Mouse (Mus musculus): Measurements from ENCODE around the gene C77080. TPM values are rescaled to one million over a fixed set of nuclear protein-coding genes. Genes with fewer than 3 reads are reported as not detected.
A peak's percentile ranks its signal among the peaks of the same experiment; 100 is the strongest.

Gene C77080
- polyA plus RNA-seq, 1 experiment from 2014 or later, result 3.3 TPM

DNA sequence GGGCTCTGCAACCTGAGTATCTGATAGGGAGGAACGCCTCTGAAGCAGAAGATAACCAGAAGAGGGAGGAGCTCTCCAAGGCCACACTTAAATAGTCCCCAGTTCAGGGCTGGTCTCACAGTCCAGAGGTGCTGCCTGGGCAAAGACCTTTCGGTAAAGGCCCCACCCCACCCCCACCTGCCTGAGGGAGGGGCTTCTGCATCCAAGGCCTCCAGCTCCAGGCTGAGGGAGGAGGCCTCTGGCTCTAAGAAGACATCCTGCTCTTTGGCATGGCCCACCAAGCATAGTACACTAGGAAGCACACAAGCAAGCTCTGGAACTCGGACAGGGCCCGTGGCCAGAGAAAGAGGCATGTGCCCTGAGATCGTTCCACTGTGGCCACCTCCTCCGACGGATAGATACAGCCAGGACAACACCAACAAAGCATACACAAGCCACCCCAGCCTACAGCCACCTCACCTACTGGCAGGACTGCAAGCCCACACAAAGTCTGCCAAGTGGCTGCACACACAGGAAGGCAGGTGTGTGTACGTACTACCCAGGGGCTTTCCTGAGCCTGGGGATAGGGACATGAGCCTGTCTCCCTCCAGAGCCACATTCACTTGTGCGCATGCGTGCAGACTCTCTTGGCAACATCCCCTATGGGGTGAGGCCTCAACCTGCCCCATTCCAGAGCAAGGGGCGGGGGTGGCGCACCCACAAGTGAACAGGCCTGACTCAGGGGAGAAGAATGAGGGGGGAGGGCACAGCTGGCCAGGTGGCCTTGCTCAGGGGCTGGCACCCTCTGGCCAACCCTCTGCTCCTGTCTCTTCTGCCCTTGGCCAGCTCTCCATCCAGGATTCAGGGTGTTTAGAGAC lies 29.4 kb downstream of the C77080 start:
- Histone ChIP-seq H3K27ac (peak overlapping the region; percentile 66), H3K4me1 (peaks cover 61% of the 10 kb centered on the region), H3K27me3 (ENCODE audit: poor library complexity, severe bottlenecking) (peaks cover 30% of the 10 kb centered on the region), H3K9me3 (no peaks in the 10 kb centered on the region), H3K4me3 (no peak overlapping the region), H3K36me3 (replicated peaks) (peaks cover 7% of the 10 kb centered on the region)
- no peak for DNase-seq (ENCODE audit: extremely low spot score, low spot score)
- 63% methylated on average over 12 of the region's 12 CpGs for WGBS

DNA sequence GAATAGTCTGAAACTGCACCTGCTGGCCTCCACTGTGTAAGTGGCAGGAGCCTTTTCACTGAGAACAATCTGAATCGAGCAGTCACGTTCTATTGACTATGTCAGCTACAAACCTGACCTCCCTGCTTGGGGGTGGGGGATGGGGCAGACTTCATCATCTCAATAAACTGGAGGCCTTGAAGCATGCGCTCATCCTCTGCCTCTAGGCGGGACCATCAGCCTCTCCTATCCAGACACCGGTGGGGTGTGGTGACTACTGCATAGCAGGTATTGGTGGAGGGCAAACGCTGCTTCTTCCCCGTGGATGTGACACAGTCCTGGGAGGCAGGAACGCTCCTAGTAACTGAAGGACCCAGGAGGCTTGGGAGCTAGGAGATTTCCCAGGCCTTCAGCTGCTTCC lies 30.3 kb downstream of the C77080 start:
- Histone ChIP-seq H3K36me3 (replicated peaks) (peaks cover 7% of the 10 kb centered on the region), H3K4me1 (peaks cover 62% of the 10 kb centered on the region), H3K9me3 (no peaks in the 10 kb centered on the region), H3K27ac (no peak overlapping the region), H3K4me3 (no peak overlapping the region), H3K27me3 (ENCODE audit: poor library complexity, severe bottlenecking) (peaks cover 34% of the 10 kb centered on the region)
- 60% methylated on average over 8 of the region's 8 CpGs for WGBS
- no peak for DNase-seq (ENCODE audit: extremely low spot score, low spot score)

DNA sequence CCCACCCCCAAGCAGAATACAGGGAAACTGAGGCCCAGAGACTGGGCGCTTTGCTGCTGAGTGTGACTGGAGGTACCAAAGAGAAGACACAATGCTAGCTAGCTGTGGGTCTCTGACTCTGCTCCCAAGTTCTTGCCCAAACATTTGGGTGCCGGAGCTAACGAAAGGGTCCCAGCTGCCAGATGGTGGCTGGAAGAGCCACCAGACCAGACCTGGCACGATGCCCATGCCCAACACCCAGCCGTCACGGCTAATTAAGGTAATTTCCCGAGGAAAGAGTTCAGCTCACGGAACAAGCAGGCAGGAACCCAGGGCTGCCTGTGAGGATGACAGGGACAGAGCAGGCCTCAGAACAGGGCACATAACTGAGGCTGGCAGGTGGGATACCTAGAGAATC lies 33.2 kb downstream of the C77080 start:
- WGBS, result 46% methylated on average over 8 of the region's 8 CpGs
- H3K36me3 ChIP-seq (replicated peaks), result peaks cover 33% of the 10 kb centered on the region
- H3K27me3 ChIP-seq (ENCODE audit: poor library complexity, severe bottlenecking), result peaks cover 64% of the 10 kb centered on the region
- H3K4me3 ChIP-seq, result peak overlapping the region; percentile 41
- H3K9me3 ChIP-seq, result no peaks in the 10 kb centered on the region
- peak overlapping the region; percentile 78 for H3K27ac ChIP-seq
- peaks cover 72% of the 10 kb centered on the region for H3K4me1 ChIP-seq
- no peak for DNase-seq (ENCODE audit: extremely low spot score, low spot score)

DNA sequence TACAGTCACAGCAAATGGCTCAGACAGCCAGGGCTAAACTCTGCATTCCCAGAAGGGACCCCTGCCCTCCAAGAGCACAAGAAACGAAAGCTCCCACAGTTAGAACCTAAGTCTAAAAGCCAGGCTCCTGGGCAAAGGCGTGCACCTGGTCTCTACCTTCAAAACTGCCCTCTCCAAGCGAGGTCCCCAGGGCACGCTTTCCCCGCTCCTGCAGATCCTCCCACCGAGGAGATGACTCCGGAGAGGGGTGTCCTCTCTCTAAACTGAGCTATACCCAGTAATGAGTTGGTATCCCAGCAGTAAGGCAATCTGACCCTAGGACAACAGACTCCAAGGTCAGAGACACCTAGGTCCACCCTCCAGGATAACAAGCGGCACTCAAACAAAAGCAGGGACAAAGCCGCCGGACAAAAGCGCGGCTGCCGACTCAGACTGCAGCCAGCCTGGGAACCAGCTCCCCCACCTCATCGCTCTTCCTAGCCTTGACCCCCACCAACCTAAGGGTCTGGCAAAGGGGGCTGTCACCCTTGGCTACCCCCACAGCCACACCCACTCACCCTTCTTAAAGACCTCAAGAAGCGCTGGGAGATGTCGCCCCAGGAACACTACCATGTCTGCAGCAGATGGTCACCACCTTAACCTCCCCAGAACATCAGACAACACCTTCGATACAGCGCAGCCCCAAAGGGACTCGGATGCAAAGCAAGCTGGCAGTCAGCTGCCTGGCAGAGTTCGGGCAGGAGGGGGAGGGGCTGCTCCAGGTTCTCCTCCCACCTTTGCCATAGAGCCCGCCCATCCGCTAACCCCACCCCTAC lies 33.8 kb downstream of the C77080 start:
- Histone ChIP-seq H3K4me3 (peak overlapping the region; percentile 41), H3K27ac (peak overlapping the region; percentile 78), H3K36me3 (replicated peaks) (peaks cover 39% of the 10 kb centered on the region), H3K9me3 (no peaks in the 10 kb centered on the region), H3K27me3 (ENCODE audit: poor library complexity, severe bottlenecking) (peaks cover 70% of the 10 kb centered on the region), H3K4me1 (peaks cover 72% of the 10 kb centered on the region)
- 7% methylated on average over 22 of the region's 22 CpGs for WGBS
- DNase-seq (ENCODE audit: extremely low spot score, low spot score), result no peak

DNA sequence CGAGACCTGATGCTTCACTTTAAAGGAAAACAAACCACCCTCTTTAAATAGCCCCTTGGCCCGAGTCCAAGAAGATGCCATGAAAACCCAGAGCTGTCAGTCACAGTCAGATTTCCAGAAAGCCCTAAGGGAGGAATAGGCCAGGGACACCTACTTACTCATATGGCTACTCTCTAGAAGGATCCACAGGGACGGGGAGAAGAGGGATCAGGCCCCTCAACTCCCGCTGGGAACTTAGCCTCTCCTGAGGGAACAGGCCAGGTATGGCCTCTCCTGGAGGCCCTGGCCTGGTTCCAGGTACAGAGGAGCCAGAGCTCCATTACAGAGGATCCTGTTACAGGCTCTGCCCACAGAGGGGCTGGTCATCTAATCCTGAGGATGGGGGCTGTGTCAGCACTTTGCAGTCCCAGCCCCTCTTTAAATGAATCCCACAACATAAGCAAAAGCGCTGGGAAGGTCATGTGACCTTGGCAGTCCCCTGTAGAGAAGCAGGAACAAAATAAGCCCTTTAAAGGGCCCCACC lies 34.7 kb downstream of the C77080 start:
- H3K27me3 ChIP-seq (ENCODE audit: poor library complexity, severe bottlenecking), result peaks cover 78% of the 10 kb centered on the region
- no peak for DNase-seq (ENCODE audit: extremely low spot score, low spot score)
- WGBS, result 37% methylated on average over 5 of the region's 5 CpGs
- peak overlapping the region; percentile 41 for H3K4me3 ChIP-seq
- peaks cover 40% of the 10 kb centered on the region for H3K36me3 ChIP-seq (replicated peaks)
- H3K27ac ChIP-seq, result peak overlapping the region; percentile 78
- H3K4me1 ChIP-seq, result peaks cover 69% of the 10 kb centered on the region
- no peaks in the 10 kb centered on the region for H3K9me3 ChIP-seq

DNA sequence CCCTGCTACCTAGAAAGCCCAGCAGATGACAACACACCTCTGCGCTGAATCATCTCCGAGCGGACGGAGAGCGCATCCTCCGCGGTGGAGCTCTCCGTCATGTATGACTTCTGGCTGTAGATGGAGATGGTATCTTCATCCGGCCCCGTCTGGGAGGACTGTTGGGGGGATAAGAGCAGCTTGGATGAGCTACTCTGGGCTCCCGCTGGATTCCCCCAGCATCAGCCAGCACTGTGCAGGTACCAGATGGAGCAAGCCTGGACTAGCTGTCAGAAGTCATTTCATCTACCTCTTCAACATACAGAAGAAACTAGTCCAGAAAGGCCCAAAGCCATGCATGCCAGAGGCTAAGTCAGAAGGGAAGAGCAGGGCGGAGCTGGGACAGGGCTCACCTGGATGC lies 35.9 kb downstream of the C77080 start:
- 98% methylated on average over 12 of the region's 12 CpGs for WGBS
- Histone ChIP-seq H3K4me3 (no peak overlapping the region), H3K9me3 (no peaks in the 10 kb centered on the region), H3K27ac (no peak overlapping the region), H3K4me1 (peaks cover 66% of the 10 kb centered on the region), H3K27me3 (ENCODE audit: poor library complexity, severe bottlenecking) (peaks cover 79% of the 10 kb centered on the region), H3K36me3 (replicated peaks) (peaks cover 52% of the 10 kb centered on the region)
- DNase-seq (ENCODE audit: extremely low spot score, low spot score), result no peak

DNA sequence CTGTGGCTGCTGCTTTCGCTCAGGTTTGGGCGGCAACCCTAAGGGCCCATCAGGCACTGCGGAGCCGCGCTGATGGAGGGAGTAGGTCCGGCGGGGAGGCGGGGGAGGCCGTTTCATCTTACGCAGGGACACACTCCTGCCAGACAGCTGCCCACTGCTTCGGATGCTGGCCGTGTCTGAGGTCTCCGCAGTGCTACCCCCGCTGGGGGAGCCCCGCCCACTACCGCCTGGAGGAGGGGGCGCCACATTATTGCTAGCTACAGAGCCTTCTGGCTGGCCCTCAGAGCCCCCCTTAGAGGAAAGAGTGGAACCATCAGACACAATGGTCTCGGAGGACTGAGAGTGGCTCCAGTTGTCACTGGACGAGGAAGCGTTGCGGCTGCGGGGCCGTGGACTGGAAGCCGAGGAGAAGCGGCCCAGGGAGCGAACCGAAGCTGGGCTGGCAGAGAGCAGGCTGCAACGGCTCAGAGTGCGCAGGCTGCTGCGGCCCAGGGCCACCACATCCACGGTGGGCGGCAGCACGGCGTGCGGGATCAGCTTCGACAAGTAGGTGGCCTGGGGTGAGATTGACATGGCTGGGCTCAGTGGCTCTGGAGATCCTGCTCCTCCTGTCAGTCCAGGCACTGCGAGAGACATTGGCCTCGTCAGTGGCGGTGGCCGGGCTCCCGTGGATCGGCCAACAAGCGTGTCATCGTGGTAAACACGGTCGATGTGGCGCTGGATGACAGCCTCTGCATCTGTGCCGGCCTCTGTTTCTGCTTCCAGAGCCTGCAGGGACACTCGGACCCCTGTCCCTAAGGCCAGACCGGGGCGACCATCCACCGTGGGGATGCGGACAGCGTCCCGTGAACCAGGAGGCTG lies 37.6 kb downstream of the C77080 start:
- Histone ChIP-seq H3K36me3 (replicated peaks) (peaks cover 69% of the 10 kb centered on the region), H3K27me3 (ENCODE audit: poor library complexity, severe bottlenecking) (peaks cover 72% of the 10 kb centered on the region), H3K4me3 (peak overlapping the region; percentile 45), H3K4me1 (peaks cover 65% of the 10 kb centered on the region), H3K9me3 (no peaks in the 10 kb centered on the region), H3K27ac (peak overlapping the region; percentile 70)
- 31% methylated on average over 55 of the region's 55 CpGs for WGBS
- peak; percentile 42 for DNase-seq (ENCODE audit: extremely low spot score, low spot score)

DNA sequence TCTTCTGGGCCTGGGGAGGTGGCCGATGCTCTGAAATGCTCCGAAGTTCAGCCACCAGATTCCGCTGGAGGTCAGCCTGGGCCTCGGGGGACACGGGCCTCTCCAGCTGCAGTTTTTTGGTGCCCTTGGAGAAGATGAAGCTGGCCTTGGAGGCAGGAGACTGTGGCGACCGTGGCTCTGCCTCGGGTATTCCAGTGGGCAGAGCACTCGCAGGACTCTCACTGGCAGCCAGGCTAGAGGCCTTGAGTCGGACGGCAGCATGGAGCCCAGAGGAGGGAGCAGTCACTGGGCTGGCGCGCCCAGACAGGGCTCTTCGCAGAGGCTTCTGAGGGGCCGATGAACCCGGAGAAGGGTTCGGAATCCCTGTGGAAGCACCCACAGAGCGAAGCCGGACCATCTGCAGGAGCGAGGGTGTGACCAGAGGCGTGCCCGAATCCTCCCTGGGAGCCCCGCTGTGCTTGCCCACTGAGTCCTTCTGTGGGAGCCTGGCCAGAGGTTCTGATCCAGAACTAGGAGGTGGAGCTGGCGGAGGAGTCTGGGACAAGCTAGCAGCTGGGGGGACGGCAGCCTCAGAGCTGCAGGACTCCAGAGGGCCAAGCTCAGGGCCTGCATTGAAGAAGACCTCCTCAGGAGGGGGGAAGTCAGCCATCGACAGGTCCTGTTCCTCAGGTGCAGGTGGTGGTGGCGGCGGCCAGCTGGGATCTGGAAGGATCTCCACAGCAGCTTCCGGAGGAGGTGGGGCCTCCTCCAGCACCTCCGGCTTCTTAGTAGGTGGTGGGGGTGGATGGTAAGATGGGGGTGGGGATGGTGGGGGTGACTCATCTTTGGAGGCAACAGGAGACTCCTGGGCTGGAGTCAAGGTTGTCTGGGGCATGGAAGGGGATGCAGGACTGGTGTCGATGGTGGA lies 38.9 kb downstream of the C77080 start:
- peaks cover 58% of the 10 kb centered on the region for H3K27me3 ChIP-seq (ENCODE audit: poor library complexity, severe bottlenecking)
- whole genome bisulfite sequencing, result 73% methylated on average over 31 of the region's 31 CpGs
- peaks cover 83% of the 10 kb centered on the region for H3K36me3 ChIP-seq (replicated peaks)
- no peak overlapping the region for H3K4me3 ChIP-seq
- peaks cover 51% of the 10 kb centered on the region for H3K4me1 ChIP-seq
- no peak for DNase-seq (ENCODE audit: extremely low spot score, low spot score)
- no peak overlapping the region for H3K27ac ChIP-seq
- no peaks in the 10 kb centered on the region for H3K9me3 ChIP-seq

DNA sequence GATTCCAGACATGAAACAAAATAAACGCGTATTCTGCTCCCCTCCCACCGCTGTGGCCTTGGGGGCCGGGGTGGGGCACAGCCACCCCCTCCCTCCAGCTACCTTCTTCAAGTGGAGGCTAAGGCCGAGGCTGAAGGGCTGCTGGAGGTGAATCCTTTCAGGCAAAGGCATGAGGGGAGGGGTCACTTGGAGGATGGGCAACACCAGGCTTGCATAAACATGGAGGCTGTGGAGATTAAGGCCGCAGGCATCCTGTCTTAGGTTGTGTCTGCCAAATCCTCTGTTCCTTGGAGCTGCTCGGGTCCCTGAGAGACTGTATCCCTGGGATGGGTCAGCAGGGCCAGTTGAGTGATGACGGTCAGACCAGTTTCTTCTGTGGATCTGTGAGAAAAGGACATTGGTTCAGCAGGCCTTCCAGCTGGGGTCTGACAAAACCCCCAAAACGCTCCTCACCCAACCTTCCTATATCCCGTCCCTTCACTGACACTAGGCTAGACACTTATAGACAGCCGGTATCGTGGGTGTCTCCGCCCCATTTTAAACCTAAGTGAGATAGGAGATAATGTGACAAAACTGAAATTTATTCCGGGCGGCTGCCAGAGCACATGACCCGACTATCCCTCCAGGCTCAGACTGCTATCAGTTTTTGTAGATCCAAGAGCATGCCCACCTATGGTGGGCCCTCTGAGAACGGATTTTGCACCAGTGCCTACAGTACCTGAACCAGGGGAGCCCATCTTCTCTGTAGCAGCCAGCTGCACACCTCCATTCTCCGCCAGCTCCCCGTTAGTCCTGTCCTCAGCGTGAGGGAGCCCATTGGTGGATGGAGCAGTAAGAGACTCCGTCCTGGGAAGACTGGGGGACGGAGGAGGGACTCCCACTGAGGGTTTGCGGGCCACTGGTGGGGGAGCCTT lies 39.9 kb downstream of the C77080 start:
- no peak for DNase-seq (ENCODE audit: extremely low spot score, low spot score)
- H3K4me3 ChIP-seq, result no peak overlapping the region
- no peaks in the 10 kb centered on the region for H3K9me3 ChIP-seq
- H3K36me3 ChIP-seq (replicated peaks), result peaks cover 92% of the 10 kb centered on the region
- no peak overlapping the region for H3K27ac ChIP-seq
- 78% methylated on average over 23 of the region's 23 CpGs for WGBS
- H3K4me1 ChIP-seq, result peaks cover 42% of the 10 kb centered on the region
- H3K27me3 ChIP-seq (ENCODE audit: poor library complexity, severe bottlenecking), result peaks cover 49% of the 10 kb centered on the region

DNA sequence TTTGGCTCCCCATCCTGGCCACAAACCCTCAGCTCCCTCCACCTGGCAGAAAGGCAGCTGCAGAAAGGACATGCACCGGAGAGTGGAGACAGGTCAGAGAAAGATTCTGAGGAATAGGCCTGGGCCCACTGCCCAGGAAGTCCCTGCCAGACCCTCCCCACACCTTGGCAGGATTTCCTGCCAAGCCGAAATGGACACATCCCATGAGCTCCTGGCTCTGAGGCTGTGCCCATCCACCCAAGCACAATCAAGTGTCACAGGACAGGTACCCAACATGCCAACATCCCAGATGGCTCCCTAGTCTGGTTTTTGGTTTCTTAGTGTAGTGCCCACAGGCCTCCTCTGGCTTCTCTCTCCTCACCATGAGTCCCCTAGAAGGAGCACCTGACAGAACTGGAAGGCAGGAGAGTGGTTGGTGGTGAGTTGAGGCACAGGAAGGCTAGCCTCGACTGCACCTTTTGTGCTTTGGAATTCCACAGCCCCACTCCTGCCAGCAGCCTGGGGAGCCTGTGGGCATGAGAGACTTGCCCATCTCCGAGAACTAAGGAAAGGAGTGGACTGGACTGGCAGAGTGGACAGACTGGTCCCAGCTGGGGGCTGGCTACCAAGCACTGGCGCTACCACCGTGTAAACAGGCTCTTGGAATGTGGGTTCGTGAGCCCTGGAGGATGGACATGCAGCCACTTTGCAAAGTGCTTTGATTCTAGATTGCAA lies 40.7 kb downstream of the C77080 start:
- WGBS, result 82% methylated on average over 7 of the region's 7 CpGs
- Histone ChIP-seq H3K36me3 (replicated peaks) (peaks cover 97% of the 10 kb centered on the region), H3K27me3 (ENCODE audit: poor library complexity, severe bottlenecking) (peaks cover 41% of the 10 kb centered on the region)

More for the DNA sequence above, 40.7 kb downstream of the C77080 start:
- no peak overlapping the region for H3K4me3 ChIP-seq
- H3K4me1 ChIP-seq, result peaks cover 34% of the 10 kb centered on the region
- no peaks in the 10 kb centered on the region for H3K9me3 ChIP-seq
- DNase-seq (ENCODE audit: extremely low spot score, low spot score), result no peak
- H3K27ac ChIP-seq, result no peak overlapping the region

Measured in forebrain, embryonic 10.5 days (tissue).